Mouse (Mus musculus): ENCODE data around the gene Gm21987. TPM values are rescaled to one million over a fixed set of nuclear protein-coding genes. Genes with fewer than 3 reads are reported as not detected.
"Not testable (repeated sequence)": the region's sequence is repeated elsewhere in the genome, so short reads cannot be mapped to it uniquely, and the experiment has no call there.

Gm21987 gene
- not detected for total RNA-seq (2021)
- long read RNA-seq, experiment 1, partial matches to known transcripts: 0 of 1 reads
- long read RNA-seq, experiment 1, other reads (novel, unspliced or antisense): 1 of 1 reads
- long read RNA-seq, experiment 2: 0 reads

- DNase-seq (ENCODE audit: low spot score in 2 of 2): peak; percentile 72 to 80
Measured at GRCm38 (mm10) chr16:38346529-38347325, at the start of gene Gm21987, which contains the start of gene Cox17. Gene Gm21987 (plus strand): TSS chr16:38347040. Gene Cox17 (plus strand): TSS chr16:38346991.

DNA sequence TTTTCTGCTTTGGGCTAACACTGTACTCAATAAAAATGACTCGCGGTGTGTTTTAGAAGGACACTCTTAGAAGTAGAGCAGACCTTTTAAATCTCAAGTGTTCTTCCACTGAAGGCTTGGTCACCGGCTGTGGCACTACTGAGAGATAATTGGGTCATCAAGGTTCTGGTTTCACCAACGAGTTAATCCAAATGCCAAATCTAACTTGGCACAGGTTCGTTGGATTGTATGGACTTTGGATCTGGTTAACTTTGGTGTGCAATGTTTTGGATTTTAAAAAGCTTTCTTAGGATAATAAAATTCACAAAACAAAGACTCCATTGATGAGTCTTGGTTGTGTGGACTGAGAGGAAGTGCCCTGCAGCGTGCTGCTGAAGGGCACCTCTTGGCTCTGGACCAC lies 48.4 kb upstream of the Gm21987 start:
- no peak for DNase-seq (ENCODE audit: low spot score in 2 of 2)

DNA sequence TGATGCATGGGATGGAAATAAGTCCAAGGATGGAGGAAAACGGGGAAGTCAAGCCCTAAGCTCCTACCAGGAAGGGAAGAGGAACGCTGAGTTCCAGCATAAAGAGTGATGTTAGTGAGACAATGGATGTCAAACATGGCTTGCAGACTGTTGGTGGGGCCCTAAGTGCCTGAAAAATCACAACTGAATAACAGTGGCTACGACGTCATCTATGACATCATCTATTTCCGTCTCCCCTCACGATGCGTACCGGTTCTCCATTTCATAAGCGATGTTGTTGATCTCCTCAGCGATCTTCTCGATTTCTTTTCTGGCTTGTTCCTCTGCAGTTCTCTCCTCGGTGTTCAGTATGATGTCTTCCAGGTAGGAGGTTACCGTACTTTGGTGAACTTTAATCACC lies 44.5 kb upstream of the Gm21987 start:
- DNase-seq (ENCODE audit: low spot score in 2 of 2): no peak

DNA sequence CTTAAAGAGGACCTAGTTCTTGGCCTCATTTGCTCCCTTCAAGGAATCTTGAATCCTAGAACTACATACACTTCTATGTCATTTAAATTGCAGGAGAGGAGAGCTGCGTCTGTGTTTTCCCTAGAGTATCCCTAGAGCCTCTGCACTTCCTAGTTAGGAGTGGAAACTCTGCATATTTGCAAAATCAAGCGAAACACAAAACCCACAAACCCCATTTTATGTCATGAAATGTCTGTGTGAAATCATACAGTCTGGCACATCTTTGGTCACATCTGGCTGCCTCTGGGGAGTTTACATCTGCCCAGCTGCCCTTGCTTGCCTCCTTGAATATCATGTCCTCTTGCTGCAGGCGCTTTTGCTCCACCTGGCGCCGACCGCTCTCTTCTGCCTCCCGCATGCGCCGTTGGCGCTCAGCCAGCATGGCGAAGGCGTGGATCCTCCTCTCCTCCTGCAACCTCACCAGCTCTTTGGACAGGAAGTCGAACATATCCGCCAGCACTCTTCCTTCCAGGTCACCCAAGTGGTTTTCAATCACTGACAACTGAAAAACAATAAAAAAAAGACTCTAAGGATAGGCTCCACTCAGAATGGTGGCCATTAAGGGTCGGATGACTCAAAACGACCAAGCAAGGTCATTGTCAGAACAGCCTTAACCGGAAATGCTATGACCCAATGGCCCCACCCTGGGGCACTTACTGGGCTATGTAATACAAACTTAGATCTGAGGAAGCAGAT lies 42.2 kb upstream of the Gm21987 start:
- peak in 1 of 2 experiments; percentile 22 for DNase-seq (ENCODE audit: low spot score in 2 of 2)

DNA sequence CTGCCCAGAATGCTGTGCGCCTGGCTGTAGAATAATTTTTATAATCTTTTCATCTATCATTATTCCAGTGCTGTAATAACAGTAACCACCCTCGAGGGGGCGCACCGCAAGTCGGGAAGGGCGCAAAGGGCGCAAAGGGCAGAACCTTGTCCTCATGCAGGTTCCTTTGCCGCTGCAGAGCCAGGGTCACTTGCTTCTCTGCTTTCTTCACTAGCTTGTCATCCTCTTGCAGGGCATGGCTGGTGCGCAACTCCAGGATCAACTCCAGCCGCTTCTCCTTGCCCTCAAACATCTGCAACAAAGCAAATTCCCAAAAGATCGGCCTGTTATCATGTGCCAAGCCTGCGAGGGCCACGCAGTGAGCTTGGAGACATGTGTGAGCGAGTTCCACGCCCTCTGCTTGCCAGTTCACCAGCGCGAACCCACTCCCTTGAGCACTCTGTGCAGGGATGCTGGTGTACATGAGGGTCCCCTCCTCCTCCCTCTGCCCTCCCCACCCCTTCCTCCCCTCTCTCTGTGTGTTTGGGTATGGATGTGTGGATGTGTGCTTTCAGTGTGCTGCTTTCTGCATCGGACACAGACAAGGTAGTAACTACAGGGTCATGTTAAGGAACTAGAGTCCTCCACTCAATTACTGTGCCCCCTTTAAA lies 40.1 kb upstream of the Gm21987 start:
- no peak for DNase-seq (ENCODE audit: low spot score in 2 of 2)

- no peak for DNase-seq (ENCODE audit: low spot score in 2 of 2)
Measured at GRCm38 (mm10) chr16:38307221-38307605, 39.6 kb upstream of the Gm21987 start.

- no peak for DNase-seq (ENCODE audit: low spot score in 2 of 2)
Measured at GRCm38 (mm10) chr16:38307651-38308050, 39.2 kb upstream of the Gm21987 start.

DNA sequence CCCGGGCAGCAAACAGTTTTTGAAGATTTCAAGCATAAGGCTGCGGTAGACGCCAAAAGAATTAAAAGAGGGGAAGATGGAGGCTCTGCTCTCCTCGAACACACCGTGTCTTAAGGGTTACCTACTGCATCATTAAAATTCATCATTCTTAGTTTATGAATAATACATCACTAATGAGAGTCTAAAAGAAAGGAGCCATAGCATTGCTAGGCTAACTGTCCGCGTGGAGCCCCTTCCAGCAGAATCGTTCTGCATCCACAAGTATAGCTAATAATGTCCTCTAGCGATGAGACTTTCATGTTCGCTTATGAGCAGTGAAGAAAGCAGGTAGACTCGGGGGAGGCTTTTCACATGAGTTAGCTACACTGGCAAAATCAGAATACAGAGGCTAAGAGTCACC lies 38.6 kb upstream of the Gm21987 start:
- no peak for DNase-seq (ENCODE audit: low spot score in 2 of 2)

DNA sequence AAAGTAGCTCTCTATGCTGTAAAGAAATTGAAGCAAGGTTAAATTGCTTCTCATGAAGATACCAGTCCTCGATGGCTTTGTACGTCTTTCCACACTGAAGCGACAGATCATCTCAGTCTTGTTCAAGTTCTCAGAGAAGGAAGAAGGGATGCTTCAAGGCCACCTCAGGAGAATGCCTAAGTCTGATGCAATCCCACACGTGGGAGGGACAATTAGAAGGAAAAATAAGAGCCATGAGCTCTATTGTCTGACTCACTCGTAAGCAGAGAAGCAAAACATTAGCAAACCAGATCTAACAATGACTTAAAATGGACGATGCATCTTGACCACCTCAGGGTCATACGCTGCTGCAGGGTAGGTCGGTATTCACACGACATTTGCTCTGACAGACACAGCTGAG lies 28.3 kb upstream of the Gm21987 start:
- no peak for DNase-seq (ENCODE audit: low spot score in 2 of 2)

DNA sequence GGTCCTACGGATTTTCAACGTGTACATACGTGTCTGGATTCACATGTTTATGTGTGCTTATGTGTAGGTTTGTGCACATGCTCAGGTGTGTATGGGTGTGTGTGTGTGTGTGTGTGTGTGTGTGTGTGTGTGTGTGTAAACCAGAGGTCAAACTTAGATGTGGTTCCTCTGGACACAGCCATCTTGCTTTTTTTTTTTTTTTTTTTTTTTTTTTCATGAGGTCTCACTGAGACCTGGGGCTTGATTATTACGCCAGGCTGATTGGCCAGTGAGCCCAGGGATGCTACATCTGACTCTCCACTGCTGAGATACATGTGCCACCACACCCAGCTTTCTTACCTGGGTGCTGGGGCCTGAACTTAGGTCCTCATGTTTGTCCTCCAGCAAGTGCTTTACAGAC lies 27.8 kb upstream of the Gm21987 start:
- DNase-seq (ENCODE audit: low spot score in 2 of 2): no peak

DNA sequence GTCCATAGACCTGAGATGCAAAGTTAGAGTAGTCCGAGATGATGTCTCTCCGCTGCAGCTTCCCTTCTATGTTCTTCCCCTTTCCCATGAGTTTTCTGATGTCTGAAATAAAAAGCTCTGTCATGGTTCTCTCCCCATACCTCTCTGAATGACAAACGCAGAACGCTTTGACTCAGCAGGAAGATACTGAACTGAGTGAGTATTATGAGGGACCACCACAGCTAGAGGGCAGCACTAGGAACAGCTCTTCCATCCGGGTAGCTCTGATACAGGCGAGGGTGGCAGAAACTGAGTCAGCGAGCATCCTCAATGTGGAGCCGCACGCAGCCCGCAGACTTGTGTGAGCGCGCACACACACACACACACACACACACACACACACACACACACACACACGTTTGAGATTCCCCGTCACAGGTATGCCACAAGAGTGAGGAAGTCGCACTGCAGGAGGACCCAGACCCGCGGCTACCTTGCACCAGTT lies 25.3 kb upstream of the Gm21987 start:
- no peak for DNase-seq (ENCODE audit: low spot score in 2 of 2)

DNA sequence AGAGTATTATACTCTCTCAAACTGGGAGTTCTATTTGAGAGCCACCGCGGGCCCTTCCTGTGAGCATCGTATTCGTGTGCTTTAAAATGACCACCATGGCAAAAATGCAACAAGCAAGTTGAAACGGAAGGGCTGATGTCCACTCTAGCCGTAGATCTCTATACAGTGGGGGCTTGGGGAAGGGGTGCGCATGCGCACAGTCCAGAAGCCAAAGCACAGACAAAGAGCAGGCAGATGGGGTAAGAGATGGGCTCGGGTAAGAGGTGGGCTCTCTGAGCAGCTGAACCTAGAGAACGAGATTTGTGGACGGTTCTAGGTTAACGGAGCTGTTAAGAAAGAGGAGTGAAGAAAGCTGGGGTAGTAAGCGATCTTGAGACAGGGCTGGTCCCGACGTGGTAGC lies 22.5 kb upstream of the Gm21987 start:
- no peak for DNase-seq (ENCODE audit: low spot score in 2 of 2)

GRCm38 (mm10) chr16:38326778-38327397 lies 20.0 kb upstream of the Gm21987 start:
- DNase-seq (ENCODE audit: low spot score in 2 of 2): no peak

- DNase-seq (ENCODE audit: low spot score in 2 of 2): no peak
Measured at GRCm38 (mm10) chr16:38329340-38329739, 17.5 kb upstream of the Gm21987 start.

GRCm38 (mm10) chr16:38334431-38334830 lies 12.4 kb upstream of the Gm21987 start:
- no peak for DNase-seq (ENCODE audit: low spot score in 2 of 2)

- not testable (repeated sequence) for DNase-seq (ENCODE audit: low spot score in 2 of 2)
Measured at GRCm38 (mm10) chr16:38338077-38338476, 8.8 kb upstream of the Gm21987 start.

GRCm38 (mm10) chr16:38341396-38342324 lies 5.2 kb upstream of the Gm21987 start, which contains the start of gene Maats1:
Gene Maats1 (minus strand): TSS chr16:38342143.
- peak; percentile 32 to 64 for DNase-seq (ENCODE audit: low spot score in 2 of 2)

DNA sequence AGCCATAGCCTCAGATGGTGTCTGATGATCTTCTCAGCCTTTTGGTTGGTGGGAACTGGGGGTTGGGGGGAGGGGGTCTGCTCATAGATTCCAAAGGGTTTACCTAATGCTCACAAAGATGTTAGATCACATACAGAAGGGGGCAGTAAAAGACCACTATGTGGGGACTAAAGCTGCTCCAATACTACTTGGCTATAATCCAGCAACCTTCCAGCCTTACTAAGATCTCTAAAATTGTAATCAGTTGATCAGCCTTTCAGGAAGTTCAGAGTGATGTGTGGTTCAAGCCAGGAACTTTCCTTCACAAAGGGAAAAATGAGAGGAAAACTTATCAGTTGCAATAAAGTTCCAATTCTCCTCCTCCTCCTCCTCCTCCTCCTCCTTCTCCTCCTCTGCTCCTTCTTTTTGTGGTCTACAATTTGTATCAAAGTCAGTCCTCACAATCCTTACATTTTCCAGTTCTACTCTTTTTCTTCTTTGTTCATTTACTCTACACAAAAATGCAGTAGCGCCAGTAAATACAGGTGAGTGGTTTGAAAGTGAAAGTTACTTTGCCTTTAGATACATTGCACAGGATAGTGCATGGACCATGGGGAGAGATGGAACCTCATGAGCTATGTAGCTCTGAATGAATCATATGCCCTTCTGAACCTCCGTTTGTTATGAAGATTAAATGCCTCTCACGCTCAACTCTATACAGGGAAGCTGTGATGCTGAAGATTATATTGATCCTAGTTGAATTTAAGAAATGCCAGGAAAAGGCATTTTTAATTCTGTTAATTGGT lies 1.7 kb upstream of the Gm21987 start:
- DNase-seq (ENCODE audit: low spot score in 2 of 2): no peak

GRCm38 (mm10) chr16:38347588-38347987 lies 748 bp downstream of the Gm21987 start:
- no peak for DNase-seq (ENCODE audit: low spot score in 2 of 2)
